Mouse (Mus musculus): ENCODE data around the gene Tfdp2.

Tfdp2 gene

DNA sequence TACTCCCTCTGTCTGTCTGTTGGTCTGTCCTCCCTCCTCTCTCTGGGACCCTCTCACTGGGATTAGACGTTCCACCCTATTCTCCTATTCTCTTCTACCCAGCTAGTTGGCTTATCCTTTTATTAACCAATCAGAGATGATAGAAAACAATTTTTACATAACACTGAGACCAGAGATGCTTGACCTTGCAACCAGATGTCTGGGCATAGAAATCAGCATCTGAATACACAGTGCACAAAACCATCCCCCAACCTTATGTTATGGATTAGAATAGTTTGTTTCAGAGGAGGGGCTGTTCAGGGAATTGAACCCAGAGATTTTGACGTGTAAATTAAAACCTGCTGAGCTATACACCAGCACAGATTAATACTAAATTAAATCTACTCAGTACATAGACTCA lies 34.2 kb downstream of the Tfdp2 start:
- no peak for DNase-seq (ENCODE audit: low read depth)

DNA sequence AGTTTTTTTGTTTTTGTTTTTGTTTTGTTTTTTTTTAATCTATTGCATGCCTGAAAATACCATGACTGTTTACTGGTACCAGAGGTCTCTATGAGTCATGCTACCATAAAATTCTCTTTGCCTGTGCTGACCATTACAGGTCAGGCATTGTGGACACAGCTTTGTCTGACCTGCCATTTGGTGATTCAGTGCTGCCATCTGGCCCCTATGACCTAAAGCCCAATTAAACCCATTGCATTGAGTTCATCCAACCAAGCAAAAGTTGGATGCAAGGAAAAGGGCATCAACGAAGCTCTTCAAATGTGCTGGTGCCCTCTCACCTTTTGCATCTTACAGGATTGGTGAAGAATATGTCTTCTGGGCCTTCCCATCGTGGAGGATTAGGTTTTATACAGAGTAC lies 39.4 kb downstream of the Tfdp2 start:
- no peak for DNase-seq (ENCODE audit: low read depth)

DNA sequence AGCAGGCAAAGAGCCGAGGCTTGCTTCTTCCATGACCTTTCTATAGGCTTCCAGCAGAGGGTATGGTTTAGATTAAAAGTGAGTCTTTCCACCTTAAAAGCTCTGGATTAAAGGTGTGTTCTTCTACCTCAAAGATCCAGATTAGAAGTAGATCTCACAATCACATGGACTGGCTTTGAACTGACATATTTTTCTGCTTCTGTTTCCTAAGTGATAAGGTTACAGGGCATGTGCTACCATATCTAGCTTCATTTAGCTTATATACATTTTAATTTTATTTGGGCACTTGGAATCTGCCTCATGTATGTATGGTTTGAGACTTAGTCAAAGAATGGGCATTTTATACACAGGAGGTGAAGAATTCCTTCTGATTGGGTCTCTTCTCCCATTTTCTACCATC lies 41.3 kb downstream of the Tfdp2 start:
- DNase-seq (ENCODE audit: low read depth), result no peak

DNA sequence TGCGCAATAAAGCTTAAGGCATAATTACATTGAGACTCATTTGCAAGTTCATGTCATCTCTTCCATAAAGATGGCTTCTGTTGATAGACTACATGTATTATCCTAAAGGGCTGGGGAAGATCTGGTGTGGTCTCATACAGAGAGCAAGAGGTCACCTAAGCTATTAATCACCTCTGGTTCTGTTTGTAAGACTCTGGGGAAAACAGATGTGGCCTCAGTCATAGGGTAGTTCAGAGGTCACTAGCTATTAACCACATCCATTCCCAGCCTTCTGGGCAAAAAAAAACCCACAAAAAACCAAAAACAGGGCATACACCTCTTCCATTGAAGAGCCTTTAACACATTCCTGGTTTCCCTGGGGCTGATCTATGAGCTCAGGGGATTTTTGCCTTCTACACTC lies 42.2 kb downstream of the Tfdp2 start:
- DNase-seq (ENCODE audit: low read depth), result no peak

DNA sequence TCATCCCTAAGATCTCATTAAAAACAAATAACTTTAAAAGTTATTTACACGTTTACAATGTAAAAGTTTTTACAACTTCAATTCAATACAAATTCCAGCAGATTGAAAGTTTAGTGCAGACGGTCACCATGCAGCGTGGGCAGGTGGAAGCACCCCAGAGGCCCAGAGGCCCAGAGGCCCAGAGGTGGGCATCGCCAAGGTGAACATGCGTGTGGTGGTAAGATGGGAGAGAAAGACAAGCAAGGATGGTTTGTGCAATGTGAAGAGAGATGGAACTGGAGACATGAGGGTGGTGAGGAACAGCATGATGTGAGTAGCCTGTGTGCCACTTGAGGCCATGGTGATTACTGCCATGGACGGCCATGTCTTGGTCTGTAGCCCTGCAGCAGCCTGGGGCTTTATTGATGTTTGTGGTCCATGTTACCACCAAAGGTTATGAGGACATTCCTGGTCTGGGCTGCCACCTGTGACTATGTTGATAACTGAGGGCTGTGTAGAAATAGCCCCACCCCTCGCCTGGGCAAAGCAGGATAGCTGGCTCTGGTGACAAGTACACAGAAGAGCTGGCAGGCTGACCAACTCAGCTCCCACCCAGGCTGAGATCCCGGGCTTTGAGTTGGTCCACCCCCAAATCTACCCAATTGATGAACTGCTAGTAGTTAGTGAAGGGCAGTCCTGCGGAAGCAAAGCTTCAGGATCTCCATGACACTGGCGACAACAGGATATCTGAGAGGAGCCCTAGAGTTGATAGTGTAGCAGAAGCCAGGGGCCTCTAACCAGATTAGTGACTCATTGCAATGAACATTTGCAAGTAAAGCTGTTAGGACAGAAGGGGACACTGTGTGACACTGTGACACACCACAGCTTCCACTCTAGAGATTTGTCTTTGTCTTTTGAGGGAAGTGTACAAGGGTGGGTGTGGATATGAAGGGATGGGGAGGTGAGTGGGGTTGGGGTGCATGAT lies 45.3 kb downstream of the Tfdp2 start:
- no peak for DNase-seq (ENCODE audit: low read depth)

DNA sequence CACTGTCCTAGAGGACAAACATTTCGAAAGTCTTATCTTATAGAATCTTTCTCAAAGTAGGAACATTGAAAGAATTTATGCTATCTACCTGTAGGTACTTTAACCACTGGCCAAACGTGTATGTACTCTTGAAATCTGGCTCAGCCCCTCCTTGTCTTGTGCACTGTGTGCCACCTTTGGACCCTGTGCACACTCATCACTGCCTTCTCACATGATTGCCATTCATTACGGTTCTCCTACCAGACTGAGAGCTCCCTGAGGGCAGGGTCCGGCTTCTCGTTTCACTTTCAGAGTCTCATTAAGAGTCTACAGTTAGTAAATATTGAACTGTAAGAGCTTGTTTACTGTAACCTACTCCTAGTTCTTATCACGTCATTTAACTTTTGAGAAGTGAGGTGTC lies 47.8 kb downstream of the Tfdp2 start:
- DNase-seq (ENCODE audit: low read depth), result no peak

DNA sequence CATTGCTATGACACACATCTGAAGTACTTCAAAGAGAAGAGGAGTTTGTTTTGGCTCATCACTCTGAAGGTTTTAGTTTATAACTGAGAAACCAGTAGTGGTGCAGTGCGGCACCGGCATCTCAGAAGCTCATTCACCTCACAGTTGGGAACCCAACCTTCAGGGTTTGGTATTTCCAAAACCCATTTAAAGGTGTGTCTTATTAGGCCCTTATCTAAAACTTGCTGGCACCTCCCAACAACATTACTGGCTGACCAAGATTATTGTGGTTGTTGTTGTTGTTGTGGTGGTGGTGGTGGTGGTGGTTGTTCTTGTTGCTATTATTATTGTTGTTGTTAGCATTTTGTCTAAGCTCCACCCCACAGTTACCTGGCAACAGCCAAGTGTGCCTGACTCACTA lies 58.7 kb downstream of the Tfdp2 start:
- DNase-seq (ENCODE audit: low read depth), result no peak

DNA sequence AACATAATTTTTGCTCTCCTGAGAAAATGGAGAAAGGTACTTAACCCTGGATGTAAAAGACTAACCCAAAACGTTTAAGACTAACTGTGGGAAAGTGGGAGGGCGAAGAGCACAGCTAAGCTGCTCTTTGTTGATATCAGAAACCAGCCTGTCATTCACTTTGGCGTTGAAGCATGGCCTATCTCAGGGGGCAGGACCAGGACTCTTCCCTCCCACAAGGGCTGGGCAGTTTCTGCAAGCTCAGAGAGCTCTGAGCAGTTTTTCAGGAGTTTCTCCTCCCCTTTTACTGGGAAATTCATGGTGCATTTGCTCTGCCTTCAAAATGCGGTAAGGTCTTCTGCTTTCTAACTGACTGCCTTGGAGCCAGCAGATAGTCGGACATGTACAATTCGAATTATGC lies 62.4 kb downstream of the Tfdp2 start:
- DNase-seq (ENCODE audit: low read depth), result no peak

DNA sequence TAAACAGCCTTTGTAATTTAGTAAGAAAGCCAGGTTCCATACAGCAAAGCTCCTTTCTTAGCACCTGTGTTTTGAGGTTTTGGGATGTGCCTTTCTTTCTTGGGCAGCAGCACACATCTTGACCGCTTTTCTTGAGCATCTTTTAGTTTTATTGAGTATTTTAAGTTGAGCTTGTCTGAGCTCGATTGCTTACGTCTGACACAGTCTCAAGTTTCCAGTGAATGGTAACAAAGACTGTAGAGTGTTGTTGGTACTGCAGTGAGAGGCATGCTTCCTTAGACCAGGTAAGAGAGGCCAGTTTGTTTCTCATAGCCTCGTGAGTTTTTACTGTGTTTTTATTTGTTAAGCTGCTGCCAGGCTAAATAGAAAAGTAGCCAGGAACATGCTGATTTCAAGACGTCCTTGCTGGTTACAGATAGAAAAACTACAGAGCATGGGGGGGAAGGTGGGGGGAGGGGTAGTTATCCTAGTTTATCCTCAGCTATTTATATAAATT lies 63.0 kb downstream of the Tfdp2 start:
- DNase-seq (ENCODE audit: low read depth), result peak; percentile 52

DNA sequence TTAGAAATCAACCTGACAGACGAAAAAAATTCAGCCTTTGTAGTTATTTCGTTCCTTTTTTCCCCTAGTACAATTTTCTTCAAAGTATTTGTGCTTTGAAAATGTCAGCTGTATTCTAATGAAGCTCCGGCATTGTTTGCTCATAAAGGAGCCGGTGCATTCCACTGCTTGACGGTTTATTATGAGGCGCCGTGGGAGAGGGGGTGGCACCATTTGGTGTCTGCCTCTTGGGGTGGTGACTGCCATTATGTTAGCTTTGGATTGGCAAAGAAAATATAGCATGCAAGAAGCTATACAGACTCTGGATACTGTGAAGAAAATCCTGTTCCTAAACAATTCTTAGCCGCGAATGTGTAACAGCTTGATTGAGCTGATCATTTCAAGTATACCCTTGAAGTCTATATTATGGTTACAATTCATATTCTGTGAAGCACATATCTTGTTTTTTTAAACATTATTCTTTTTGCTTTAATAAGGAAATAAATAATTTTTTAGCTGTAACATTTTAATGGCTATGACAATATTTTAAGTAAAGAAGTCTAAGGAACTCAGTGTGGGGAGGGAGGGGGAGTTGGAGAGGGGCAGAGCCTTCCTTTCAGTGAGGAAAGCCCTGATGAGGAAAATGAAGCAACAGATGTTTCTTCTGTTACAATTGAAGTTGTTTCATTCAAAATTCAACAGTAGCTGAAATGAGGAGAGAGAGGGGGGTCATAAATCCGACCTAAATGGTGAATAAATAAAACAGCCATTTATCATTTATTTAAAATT lies 63.9 kb downstream of the Tfdp2 start:
- peak; percentile 20 for DNase-seq (ENCODE audit: low read depth)

DNA sequence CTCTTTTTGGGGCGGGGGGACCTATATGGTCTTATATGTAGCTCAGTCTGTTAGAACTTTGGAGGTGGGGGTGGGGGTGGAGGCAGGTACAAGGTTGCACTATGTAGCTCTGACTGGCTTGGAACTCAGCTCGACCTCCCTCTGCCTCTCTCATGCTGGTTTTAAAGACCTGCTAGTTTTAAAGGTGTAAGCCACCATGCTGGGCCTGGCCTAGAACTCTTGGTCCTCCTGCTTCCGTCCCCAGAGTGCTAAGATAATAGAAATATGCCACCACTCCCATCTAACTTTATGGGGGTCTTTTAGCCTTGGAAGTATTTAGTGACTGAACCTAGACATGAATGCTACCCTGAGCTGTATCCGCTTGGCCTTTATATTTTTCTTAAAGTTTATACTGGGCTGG lies 65.0 kb downstream of the Tfdp2 start:
- DNase-seq (ENCODE audit: low read depth), result no peak

DNA sequence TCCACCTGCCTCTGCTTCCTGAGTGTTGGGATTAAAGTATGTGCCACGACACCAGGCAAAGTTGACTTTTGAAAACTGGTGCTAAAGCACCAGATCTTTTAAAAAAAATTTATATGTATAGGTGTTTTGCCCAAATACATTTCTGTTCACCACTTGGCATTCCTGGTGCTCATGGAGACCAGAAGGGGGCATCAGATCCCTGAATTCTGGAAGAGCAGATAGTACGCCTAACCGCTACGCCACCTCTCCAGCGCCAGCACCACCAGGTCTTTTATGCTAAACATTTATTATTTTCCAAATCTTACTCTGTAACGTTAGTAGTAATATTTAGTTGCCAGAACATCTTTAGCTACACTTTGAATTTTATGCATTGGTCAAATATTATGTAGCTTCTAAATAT lies 65.9 kb downstream of the Tfdp2 start:
- no peak for DNase-seq (ENCODE audit: low read depth)

DNA sequence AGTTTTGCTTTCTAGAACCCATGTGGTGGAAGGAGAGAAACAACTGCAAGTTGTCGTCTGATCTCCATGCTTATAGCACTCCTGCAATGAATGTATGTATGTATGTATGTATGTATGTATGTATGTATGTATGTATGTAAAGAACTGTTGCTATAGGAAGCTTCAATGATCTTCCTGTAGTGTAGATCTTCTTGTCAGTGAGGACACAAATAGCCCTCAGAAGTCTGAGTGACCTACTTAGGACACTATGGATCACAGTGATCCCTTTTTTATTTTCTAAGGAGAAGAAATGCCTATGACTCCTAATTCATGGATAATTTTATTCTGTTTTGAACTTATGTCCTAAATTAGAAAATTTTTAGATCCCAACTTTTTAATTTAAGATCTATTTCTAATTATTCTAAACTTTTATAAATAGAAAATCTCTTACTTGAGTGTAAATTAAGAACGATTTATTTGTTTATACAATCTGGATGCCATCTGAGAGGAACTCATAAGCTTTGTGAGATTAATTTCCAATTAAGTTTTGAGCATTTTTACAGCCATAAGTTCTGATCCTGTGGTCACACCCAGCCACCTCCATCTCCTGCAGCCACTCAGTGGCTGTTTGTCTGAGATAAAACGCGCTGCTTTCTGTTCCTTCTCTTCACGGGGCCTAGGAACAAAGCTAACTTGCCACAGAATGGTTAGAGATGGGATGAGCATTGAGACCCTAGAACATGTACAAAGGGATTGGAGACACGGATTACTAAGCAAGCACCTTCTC lies 70.9 kb downstream of the Tfdp2 start:
- no peak for DNase-seq (ENCODE audit: low read depth)

DNA sequence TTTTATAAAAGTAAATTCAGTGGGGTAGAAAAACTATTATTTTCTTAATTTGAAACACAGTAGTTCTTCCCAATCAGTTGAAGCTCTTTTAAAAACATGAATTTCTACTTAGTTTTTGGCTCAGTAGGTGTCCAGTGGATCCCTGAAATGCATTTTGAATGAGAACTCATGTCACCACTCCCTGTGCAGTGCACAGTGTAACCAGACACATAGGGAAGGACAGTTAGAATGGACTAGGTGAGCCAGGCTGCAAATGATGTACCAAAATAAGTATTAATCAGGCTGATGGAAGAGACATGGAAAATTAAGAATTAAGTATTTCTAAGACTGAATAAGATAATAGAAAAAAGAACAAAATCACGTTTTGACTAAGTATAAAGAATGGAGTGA lies 71.5 kb downstream of the Tfdp2 start:
- no peak for DNase-seq (ENCODE audit: low read depth)

DNA sequence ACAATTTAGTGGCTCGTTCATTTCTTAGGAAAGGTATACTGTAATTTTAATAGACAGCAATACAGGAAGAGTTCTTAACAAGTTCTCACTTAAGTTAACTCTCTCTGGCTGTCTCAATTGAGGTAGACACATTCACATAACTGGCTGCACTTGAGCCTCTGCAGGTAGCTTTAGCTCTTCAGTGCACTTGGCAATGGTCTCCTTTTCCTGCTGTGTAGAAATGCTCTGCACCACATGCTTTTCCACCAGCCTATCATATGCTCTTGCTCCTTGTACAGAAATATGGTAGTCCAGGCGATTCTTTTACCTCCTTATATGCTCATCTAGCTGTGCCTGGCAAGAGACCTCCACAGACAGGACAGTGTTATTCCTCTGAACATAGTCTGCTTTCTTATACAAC lies 73.7 kb downstream of the Tfdp2 start:
- no peak for DNase-seq (ENCODE audit: low read depth)

DNA sequence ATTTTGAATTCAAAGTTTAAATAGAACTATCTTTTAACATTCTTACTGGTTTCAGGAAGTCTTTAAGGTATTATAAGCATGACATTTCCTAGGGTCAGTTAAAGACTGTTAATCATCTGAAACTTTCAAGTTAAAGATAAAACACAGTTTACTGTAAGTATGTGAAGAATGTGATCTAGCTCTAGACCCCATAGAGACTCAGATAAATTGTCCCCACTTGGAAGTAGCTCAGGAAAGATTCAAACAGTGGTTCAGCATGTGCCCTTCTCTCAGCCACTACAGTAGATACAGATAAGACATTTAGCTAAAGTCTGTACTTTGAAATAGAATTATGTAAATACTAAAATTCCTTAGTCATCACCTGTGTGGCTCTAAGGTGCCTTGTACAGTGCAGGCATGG lies 79.5 kb downstream of the Tfdp2 start:
- no peak for DNase-seq (ENCODE audit: low read depth)

DNA sequence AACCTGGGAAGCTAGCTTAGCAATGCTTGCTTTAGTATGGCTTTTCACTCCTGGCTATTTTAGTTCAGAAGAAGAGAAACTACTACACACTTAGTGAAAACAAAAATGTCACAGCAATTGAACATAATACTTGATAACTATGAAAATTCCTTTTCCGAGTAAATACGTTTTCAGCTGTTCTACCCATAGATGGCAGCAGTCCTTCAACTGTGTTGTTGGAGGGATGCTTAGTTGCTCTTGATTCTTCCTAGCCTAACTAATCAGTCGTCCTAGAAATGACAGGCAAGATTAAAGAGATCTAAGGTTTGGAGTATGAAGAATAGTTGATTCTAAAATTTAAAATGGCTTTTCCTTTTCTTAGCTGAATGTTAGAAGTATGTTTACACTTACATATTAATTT lies 85.4 kb downstream of the Tfdp2 start:
- peak; percentile 66 for DNase-seq (ENCODE audit: low read depth)

DNA sequence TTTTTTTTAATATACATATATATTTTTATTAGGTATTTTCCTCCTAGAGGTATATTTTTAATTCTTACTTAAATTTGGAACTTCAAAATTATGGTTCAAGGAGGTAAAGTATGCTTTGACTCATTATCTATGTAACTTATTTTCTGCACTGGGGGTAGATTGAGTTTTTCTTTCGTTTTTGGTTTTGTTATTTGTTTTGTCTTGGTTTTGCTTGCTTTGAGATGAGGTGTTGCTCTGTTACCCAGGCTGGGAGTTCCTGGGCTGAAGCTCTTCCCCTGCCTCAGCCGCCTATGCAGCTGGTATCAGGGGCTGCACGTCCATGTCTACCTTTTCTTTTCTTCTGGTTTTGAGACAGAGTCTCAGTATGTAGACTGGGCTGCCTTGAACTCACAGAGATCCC lies 86.0 kb downstream of the Tfdp2 start:
- DNase-seq (ENCODE audit: low read depth), result peak; percentile 64

DNA sequence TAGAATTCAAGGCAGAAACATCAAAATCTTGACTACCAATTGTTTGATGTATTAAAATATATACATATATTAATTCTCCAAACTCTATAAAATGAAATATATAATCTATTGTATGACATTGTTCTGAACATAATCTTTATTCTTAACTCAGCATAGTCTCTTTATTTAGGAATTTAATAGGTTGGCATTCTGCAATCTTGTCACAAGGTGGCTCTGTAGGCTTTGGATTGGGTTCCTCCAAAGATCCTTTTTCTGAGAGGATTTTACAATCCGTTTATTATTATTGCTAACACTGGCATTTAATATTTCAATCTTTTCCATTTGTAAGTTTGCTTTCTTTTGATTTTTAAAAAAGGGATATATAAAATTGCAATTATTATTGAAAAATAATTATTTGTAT lies 88.8 kb downstream of the Tfdp2 start:
- peak; percentile 72 for DNase-seq (ENCODE audit: low read depth)

DNA sequence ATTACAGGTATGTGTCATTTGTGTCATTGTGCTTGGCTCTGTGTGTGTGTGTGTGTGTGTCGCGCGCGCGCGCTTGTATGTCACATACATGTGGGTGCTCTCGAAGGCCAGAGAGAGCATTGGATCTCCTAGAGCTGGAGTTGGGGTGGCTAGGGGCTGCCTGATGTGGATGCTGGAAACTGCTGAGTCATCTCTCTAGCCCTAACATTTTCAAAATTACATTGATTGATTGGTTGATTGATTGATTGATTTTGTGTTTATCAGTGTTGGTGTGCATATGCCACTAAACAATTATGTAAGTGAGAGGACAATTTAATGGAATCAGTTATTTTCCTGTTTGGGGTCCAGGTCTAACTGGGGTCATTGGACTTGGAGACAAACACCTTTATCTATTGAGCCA lies 96.1 kb downstream of the Tfdp2 start:
- DNase-seq (ENCODE audit: low read depth), result no peak

DNA sequence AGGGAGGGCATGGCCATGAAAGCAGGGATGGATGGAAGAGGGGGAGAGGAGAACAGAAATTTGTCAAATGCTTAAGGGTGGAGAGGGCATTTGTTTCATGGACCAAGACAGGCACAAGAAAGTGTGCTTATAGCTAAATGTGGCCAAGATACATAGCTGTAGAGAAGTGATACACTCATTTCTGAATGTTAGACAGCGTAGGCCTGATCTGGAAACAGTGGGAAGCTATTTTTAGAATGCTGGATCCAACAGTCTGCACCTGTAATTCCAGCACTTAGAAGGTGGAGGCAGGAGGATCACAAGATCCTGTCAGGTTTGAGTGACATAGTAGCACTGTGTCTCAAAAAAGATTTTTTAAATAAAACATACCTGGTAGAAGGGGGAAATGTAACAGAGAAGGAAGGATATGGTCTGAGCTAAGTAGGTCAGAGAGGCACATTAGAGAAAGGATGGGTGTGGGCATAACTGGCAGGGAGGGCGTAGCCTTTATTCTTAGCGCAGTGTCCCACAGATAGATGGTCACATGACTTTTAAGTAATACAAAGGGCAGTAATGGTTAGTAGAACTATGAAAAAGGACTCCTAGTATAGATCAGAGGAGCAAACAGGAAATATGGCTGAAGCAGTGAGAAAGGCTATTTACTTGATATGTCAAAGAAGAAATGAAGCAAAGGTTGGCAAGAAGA lies 103.4 kb downstream of the Tfdp2 start:
- peak; percentile 12 for DNase-seq (ENCODE audit: low read depth)

DNA sequence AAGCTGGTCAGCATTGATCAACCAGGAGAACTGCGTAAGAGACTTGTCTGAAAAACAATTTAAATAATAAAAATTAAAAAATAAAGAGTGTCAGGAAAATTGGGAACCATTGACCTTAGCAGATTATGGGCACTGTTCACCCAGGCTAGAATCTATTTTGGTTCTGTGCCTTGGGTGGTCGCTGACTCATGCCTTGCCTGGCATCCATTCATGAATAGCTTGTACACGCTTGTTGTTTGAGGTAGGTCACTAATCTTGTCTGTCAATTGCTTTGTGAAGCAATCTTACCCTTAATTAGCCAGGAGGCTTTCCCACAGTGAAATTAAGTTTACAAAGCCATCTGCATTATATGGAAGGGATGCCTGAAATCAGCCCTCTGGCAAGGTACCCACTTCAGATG lies 112.7 kb downstream of the Tfdp2 start:
- DNase-seq (ENCODE audit: low read depth), result no peak

Measured in induced T-regulatory cell, adult 2 months (primary cell).